Mouse (Mus musculus) heart, embryonic 16.5 days (tissue): ENCODE results near the gene Pabpn1l. TPM values are rescaled to one million over a fixed set of nuclear protein-coding genes. Genes with fewer than 3 reads are reported as not detected.

Source experiments
- ATAC-seq: fragments of 200-750 bp; cut with Nextera tagmentation; replicated peaks from 2 replicates; pipeline ENCODE4 v1.8.0; 2017; ENCODE audit warnings: moderate number of reproducible peaks; ENCODE audit not compliant: insufficient read depth, low FRiP score; ENCODE audit errors: extremely low read depth
- H3K27ac ChIP-seq: fragments of 300-500 bp; sonication (generic); 2 replicates; pipeline ENCODE4 v1.5.1; 2014; ENCODE audit warnings: mild to moderate bottlenecking, low read length, control low read depth, moderate library complexity
- H3K27me3 ChIP-seq: fragments of 300-500 bp; sonication (generic); 2 replicates; pipeline ENCODE4 v1.6.1; 2014; ENCODE audit warnings: low read length, mixed read lengths; ENCODE audit not compliant: control insufficient read depth, insufficient read depth
- H3K36me3 ChIP-seq: fragments of 300-500 bp; sonication (generic); 2 replicates; pipeline ENCODE4 v1.6.1; 2014; ENCODE audit not compliant: control insufficient read depth, insufficient read depth
- H3K4me1 ChIP-seq: fragments of 300-500 bp; sonication (generic); 2 replicates; pipeline ENCODE4 v1.6.1; 2014; ENCODE audit warnings: low read length, mixed read lengths; ENCODE audit not compliant: control insufficient read depth, insufficient read depth
- H3K4me2 ChIP-seq: fragments of 300-500 bp; sonication (generic); 2 replicates; pipeline ENCODE4 v1.6.1; 2014; ENCODE audit warnings: low read depth, mild to moderate bottlenecking, control low read depth, low read length
- H3K4me3 ChIP-seq: fragments of 300-500 bp; sonication (generic); 2 replicates; pipeline ENCODE4 v1.5.1; 2014; ENCODE audit warnings: mild to moderate bottlenecking, control low read depth, low read length
- H3K9ac ChIP-seq: fragments of 300-500 bp; sonication (generic); 2 replicates; pipeline ENCODE4 v1.6.1; 2014; ENCODE audit warnings: low read length, control low read depth
- H3K9me3 ChIP-seq: fragments of 300-500 bp; sonication (generic); replicated peaks from 2 replicates; pipeline ENCODE4 v1.6.1; 2016; ENCODE audit warnings: low read length; ENCODE audit not compliant: control insufficient read depth
- WGBS: fragments of 180-500 bp; shearing (Covaris S2); extraction: QIAGEN DNeasy Blood & Tissue Kit; methylation state at CpG from one replicate; pipeline ENCODE4 v1.1.7; 2014; 5-methylcytosine and 5-hydroxymethylcytosine counted together
- polyA plus RNA-seq: library from polyadenylated mRNA; unstranded; fragments of >200 nt; fragmentation: Nextera tagmentation; extraction: Ambion mirVana; gene quantifications from 2 replicates; pipeline ENCODE4 v1.2.1, GENCODE M21; 2015

Pabpn1l gene
- polyA plus RNA-seq, 1 experiment from 2014 or later: not detected

GRCm38 (mm10) chr8:122596031-122596430, 26.5 kb downstream of the Pabpn1l start:
- H3K27me3 ChIP-seq: no peaks in the 10 kb centered on the region
- no peaks in the 10 kb centered on the region for H3K36me3 ChIP-seq
- no peak overlapping the region for H3K4me2 ChIP-seq
- H3K9me3 ChIP-seq: no peaks in the 10 kb centered on the region
- H3K4me3 ChIP-seq: no peak overlapping the region
- 46% methylated on average over 4 of the region's 4 CpGs for WGBS
- ATAC-seq: peak; percentile 23; the same call in 1 of the 2 replicates
- no peaks in the 10 kb centered on the region for H3K4me1 ChIP-seq
- no peak overlapping the region for H3K27ac ChIP-seq
- H3K9ac ChIP-seq: no peak overlapping the region

GRCm38 (mm10) chr8:122593783-122594507, 28.6 kb downstream of the Pabpn1l start:
- no peak overlapping the region for H3K4me2 ChIP-seq
- ATAC-seq: no peak
- no peaks in the 10 kb centered on the region for H3K4me1 ChIP-seq
- no peaks in the 10 kb centered on the region for H3K36me3 ChIP-seq
- WGBS: 74% methylated on average over 19 of the region's 19 CpGs
- H3K27me3 ChIP-seq: no peaks in the 10 kb centered on the region
- H3K9me3 ChIP-seq: no peaks in the 10 kb centered on the region
- no peak overlapping the region for H3K4me3 ChIP-seq
- H3K27ac ChIP-seq: no peak overlapping the region
- H3K9ac ChIP-seq: no peak overlapping the region

- H3K9me3 ChIP-seq: no peaks in the 10 kb centered on the region
- no peak overlapping the region for H3K4me3 ChIP-seq
- H3K27me3 ChIP-seq: no peaks in the 10 kb centered on the region
- H3K27ac ChIP-seq: no peak overlapping the region
- H3K36me3 ChIP-seq: no peaks in the 10 kb centered on the region
- H3K9ac ChIP-seq: no peak overlapping the region
- ATAC-seq: no peak
- whole genome bisulfite sequencing: 57% methylated on average over 12 of the region's 12 CpGs
- H3K4me2 ChIP-seq: no peak overlapping the region
- H3K4me1 ChIP-seq: no peaks in the 10 kb centered on the region
Observed at GRCm38 (mm10) chr8:122593240-122593639, 29.3 kb downstream of the Pabpn1l start.

- 83% methylated on average over 10 of the region's 10 CpGs for WGBS
- no peak for ATAC-seq
- H3K36me3 ChIP-seq: no peaks in the 10 kb centered on the region
Observed at GRCm38 (mm10) chr8:122586749-122587148, 35.8 kb downstream of the Pabpn1l start.

GRCm38 (mm10) chr8:122586171-122586570, 36.4 kb downstream of the Pabpn1l start:
- Histone ChIP-seq H3K36me3 (no peaks in the 10 kb centered on the region), H3K9ac (no peak overlapping the region), H3K9me3 (no peaks in the 10 kb centered on the region), H3K27ac (no peak overlapping the region), H3K4me3 (no peak overlapping the region), H3K4me1 (no peaks in the 10 kb centered on the region), H3K27me3 (no peaks in the 10 kb centered on the region), H3K4me2 (no peak overlapping the region)
- no peak for ATAC-seq
- WGBS: 72% methylated on average over 7 of the region's 7 CpGs

More at GRCm38 (mm10) chr8:122586749-122587148, 35.8 kb downstream of the Pabpn1l start:
- Histone ChIP-seq H3K9me3 (no peaks in the 10 kb centered on the region), H3K4me2 (no peak overlapping the region), H3K27me3 (no peaks in the 10 kb centered on the region), H3K9ac (no peak overlapping the region), H3K4me1 (no peaks in the 10 kb centered on the region), H3K27ac (no peak overlapping the region), H3K4me3 (no peak overlapping the region)

GRCm38 (mm10) chr8:122585411-122585891, 37.1 kb downstream of the Pabpn1l start:
- ATAC-seq: no peak
- WGBS: 47% methylated on average over 14 of the region's 14 CpGs
- H3K9me3 ChIP-seq: no peaks in the 10 kb centered on the region
- H3K4me3 ChIP-seq: no peak overlapping the region
- no peak overlapping the region for H3K27ac ChIP-seq
- no peaks in the 10 kb centered on the region for H3K4me1 ChIP-seq
- H3K27me3 ChIP-seq: no peaks in the 10 kb centered on the region
- no peak overlapping the region for H3K4me2 ChIP-seq
- H3K9ac ChIP-seq: no peak overlapping the region
- no peaks in the 10 kb centered on the region for H3K36me3 ChIP-seq

GRCm38 (mm10) chr8:122584981-122585380, 37.6 kb downstream of the Pabpn1l start:
- no peaks in the 10 kb centered on the region for H3K9me3 ChIP-seq
- H3K4me1 ChIP-seq: no peaks in the 10 kb centered on the region
- 81% methylated on average over 9 of the region's 9 CpGs for WGBS
- H3K27me3 ChIP-seq: no peaks in the 10 kb centered on the region
- no peak for ATAC-seq
- H3K9ac ChIP-seq: no peak overlapping the region
- H3K4me2 ChIP-seq: no peak overlapping the region
- no peak overlapping the region for H3K4me3 ChIP-seq
- no peaks in the 10 kb centered on the region for H3K36me3 ChIP-seq
- no peak overlapping the region for H3K27ac ChIP-seq

- Histone ChIP-seq H3K27me3 (no peaks in the 10 kb centered on the region), H3K4me1 (peaks cover 12% of the 10 kb centered on the region), H3K27ac (no peak overlapping the region), H3K4me2 (no peak overlapping the region), H3K9ac (no peak overlapping the region), H3K4me3 (no peak overlapping the region), H3K9me3 (no peaks in the 10 kb centered on the region), H3K36me3 (no peaks in the 10 kb centered on the region)
- ATAC-seq: no peak
- 53% methylated on average over 15 of the region's 15 CpGs for WGBS
Observed at GRCm38 (mm10) chr8:122580926-122581325, 41.6 kb downstream of the Pabpn1l start.

- H3K4me2 ChIP-seq: no peak overlapping the region
- no peak overlapping the region for H3K4me3 ChIP-seq
- H3K9me3 ChIP-seq: no peaks in the 10 kb centered on the region
- ATAC-seq: no peak
- peaks cover 29% of the 10 kb centered on the region for H3K4me1 ChIP-seq
- no peak overlapping the region for H3K27ac ChIP-seq
- H3K9ac ChIP-seq: peak overlapping the region; percentile 21; the same call in 1 of the 2 replicates
- H3K27me3 ChIP-seq: no peaks in the 10 kb centered on the region
- no peaks in the 10 kb centered on the region for H3K36me3 ChIP-seq
- 31% methylated on average over 7 of the region's 7 CpGs for WGBS
Observed at GRCm38 (mm10) chr8:122579196-122579595, 43.3 kb downstream of the Pabpn1l start.
